Mouse (Mus musculus): ENCODE measurements at regions not wholly inside any gene's neighbourhood (a gene's known extent, or its start where the extent isn't known, plus 50 kb on each side); places are given as distances from the start of the nearest gene placed in this dataset.

DNA sequence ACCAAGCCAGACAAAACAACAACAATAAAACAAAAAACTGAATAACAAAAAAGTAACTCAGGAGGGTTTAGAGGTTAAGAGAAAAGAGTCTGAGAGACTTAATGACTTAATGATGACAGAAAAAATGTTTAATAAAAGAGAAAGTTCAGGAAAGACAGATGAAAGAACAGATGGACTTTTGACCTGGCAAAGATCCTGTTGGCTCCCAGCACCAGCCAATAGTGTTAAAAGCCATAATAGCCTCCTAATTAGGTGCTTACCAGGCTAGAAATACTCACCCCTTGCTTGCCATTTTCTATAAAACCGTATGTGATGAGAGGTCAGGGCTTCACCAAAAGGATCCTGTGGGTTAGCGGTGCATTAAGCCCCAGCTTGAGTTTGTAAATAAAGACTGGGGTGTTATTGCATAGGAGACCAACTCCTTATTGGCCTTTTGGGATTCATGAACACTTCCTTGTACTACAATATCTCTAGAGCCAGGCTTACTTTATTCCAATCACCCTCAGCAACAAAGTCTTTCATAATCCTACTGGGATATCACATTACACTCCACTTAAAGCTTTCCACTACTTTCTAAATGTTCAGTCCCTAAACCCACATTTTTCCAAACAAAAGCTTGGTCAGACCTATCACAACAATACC, 282.1 kb upstream of the Rasa1 start:
- DNase-seq: no peak

DNA sequence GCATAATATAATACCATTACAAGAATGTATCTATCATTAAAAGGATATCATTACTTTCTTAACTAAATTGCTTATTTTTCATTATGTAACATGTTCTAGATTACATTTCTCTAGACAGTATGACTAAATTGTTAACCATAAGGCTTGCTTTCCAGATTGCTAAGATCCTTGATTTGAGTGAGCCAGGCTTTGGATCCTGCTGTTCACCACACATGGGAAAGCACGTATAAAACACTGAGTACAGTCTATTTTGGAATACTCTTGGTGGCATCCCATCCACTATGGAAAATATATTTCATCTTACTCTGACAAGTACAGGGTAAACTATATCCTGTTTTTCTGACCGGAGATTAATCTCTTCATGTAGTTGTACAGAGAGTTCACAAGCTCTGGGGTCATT, 268.9 kb upstream of the Rasa1 start:
- no peak for DNase-seq

- DNase-seq: peak; percentile 75
Observed at GRCm38 (mm10) chr13:85556101-85556853, 267.3 kb upstream of the Rasa1 start.

GRCm38 (mm10) chr13:85553072-85553471, 264.1 kb upstream of the Rasa1 start:
- no peak for DNase-seq

- DNase-seq: no peak
Observed at GRCm38 (mm10) chr13:85509671-85510070, 220.7 kb upstream of the Rasa1 start.

DNA sequence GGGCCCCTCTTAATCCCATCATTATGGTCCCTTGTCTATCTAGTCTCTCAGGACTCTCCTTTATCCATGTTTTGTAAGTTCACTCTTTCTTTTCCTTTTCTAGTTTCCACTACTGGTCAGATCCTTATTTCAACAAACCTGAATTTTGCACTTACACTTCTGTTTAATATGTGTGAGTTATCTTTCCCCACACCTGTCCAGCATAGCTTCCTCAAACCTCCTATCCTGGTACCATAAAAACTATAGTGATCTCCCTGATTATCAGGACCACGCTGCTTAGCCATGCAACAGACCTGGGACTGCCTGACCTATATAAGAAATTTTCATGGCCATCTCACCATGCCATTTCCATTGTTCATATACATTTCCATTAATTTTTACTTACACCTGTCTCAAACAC, 219.6 kb upstream of the Rasa1 start:
- DNase-seq: no peak

DNA sequence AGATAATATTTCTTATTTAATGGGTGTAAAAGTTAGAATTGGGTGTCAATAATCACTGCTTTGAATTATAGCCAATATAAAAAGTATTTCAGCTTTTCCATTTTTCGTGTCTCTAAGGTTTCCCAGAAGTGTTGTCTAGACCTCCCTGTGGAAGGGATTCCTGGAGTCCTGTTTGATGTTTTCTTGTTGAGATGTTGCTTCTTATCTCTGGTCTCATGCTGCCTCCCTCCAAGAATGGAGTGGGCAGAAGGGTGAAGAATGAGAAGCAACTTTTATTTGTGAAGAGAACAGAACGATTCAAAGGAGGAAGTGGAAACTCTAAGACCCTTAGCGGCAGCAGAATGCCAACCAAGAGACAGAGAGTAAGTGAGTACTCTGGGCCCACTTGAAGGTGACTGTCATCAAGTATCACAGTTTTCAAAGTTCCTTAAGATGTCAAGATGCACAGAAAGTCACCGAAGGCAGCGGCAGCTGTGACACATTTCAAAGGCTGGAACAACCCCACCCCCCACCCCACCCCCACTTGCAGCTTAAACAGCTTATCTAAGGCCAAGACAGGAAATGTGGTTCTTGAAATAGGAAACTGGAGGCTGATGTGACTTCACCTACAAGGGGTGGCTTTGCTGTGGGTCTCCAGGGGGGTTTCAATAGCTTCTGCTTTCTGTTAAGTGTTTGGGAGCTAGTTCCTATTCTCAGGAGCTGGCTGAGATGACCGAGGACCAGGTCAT, 218.6 kb upstream of the Rasa1 start:
- peak; percentile 7 for DNase-seq

- DNase-seq: no peak
Observed at GRCm38 (mm10) chr13:85506875-85507274, 217.9 kb upstream of the Rasa1 start.

DNA sequence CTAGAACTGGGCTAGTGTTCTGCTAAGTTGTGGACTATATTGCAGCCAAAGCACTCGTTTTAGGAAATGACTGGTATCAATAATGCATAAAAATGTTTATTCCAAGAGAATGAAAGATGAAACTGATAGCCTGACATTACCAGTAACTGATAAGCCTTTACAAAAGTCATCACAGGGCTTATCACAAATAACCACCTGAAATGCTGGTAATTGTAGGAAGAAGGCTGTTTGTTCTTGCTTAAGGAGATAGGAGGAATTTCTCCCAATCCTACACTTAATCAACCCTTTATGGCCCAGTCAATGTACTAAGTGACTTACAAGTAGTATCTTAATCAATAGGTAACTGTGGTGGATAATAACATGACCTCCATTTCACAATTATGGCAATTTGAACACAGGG, 217.1 kb upstream of the Rasa1 start:
- no peak for DNase-seq

- no peak for DNase-seq
Observed at GRCm38 (mm10) chr13:85505046-85505445, 216.1 kb upstream of the Rasa1 start.

DNA sequence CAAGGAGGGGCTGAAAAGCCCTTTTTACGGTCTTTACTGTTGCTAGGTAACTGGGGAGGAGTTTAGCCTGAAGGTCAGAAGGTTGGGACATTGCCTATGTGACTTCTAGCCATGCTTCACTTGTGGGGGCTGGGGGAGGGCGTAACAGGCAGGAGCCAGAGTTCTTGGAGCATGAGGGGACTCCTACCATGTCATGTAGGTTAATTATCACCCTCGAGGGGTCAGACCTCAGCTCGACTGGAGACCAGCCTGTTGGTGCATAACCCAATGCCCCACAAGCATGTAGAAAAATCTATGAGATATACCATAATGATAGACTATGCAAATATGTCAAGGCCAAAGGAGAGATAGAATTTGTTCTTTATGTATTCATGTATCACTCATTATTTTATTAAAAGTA, 215.1 kb upstream of the Rasa1 start:
- DNase-seq: no peak

DNA sequence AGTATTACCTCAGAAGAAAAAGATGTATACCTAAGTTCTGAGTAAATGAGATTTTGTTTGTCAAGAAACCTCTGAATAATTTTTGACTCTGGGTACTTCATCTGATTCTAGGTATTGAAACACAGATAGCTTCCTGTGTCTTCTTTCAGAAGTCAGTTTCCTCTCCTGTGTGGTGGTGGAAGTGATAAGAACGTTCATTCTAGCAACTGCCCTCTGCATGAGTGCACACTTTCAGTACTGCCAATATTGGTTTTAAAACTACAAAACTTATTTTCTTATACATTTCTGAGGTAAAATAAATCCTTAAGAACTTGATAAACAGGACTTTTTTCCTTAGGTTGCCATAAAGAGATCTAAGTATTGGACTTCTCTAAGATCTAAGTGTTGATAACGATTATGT, 209.8 kb upstream of the Rasa1 start:
- no peak for DNase-seq

- no peak for DNase-seq
Observed at GRCm38 (mm10) chr13:85484790-85485189, 195.9 kb upstream of the Rasa1 start.

- no peak for DNase-seq
Observed at GRCm38 (mm10) chr13:85483348-85483747, 194.4 kb upstream of the Rasa1 start.

GRCm38 (mm10) chr13:85479405-85479804, 190.5 kb upstream of the Rasa1 start:
- no peak for DNase-seq

DNA sequence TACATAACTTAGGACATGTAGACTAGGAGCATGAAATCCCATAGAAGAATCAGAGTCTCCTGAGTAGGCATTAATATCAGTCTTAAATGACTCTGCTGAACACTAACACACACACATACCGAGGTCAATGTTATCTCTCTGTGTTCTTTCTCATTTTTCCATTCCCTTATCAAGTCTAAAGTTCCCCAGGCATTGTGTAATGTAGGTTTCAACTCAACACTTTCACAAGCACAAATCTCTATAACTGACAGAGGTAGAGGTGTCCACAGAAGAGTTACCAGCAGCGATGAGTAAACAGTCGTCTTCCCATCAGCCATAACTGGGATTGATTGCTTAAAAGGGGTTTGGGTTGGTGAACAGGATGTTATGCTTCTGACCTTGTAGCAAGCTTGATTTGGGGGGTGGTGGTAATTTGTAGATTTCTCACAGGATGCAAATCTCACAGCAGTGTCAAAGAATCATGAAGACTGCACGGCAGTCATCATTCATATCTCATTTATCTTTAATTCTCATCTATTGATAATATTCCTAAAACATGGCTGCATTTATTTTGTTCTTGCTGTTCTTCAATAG, 187.4 kb upstream of the Rasa1 start:
- no peak for DNase-seq

GRCm38 (mm10) chr13:85471340-85471739, 182.4 kb upstream of the Rasa1 start:
- DNase-seq: no peak

DNA sequence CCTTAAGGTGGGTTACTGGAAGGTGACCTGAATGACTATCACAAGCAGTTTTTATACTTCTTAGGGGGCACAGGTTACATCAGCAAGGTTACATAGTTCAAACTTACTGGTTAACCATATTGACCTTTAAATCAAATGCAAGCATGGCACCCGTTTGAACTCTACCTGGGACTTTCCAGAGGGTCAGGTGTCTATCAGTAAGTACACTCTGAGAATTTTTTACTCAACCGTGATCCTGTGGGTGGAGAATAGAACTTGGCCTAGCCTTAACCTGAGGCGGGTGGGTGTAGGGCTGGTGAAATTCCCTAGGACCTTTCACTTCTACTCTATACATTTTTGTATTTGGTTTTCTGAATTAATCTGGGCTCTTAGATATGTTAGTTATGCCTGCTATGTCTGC, 170.5 kb upstream of the Rasa1 start:
- no peak for DNase-seq

GRCm38 (mm10) chr13:85458611-85459010, 169.7 kb upstream of the Rasa1 start:
- no peak for DNase-seq

DNA sequence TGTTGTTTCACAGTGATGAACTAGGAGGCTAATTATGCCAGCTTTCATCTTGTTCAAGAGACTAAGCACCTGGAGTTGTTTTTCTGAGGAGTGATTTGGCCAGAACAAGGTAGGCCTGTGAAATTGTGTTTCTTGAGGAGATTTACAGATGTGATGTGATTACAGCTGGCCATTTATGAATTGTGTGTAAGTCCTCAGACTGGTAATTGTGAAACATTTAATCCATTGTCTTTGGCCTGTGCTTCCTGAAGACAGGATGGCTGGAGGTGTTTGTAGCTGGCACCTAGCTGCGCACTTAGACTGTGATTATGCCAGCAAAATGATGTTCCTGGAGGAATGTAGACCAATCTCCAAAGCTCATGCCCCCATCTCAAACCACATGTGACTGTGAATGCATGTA, 150.7 kb upstream of the Rasa1 start:
- DNase-seq: no peak

GRCm38 (mm10) chr13:85437875-85438274, 148.9 kb upstream of the Rasa1 start:
- no peak for DNase-seq

- DNase-seq: no peak
Observed at GRCm38 (mm10) chr13:85437009-85437408, 148.1 kb upstream of the Rasa1 start.

DNA sequence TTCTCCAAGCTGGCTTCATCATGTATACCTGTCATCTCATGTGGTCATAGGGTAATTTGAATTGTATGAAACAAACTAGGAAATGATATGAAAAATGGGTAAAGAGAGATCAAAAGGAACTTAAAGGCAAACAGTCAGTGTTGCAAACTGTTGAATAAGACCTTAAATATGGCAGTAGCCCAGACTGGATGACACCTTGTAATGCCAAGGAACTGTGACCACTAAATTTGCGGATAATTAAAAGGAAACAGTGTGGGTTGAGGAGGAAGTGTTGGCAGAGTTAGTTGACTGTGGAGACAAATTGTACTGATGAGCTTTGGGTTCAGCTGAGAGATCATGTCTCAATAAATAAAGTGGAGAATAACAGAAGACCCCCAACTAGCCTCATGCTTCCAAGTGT, 147.3 kb upstream of the Rasa1 start:
- DNase-seq: no peak

- DNase-seq: no peak
Observed at GRCm38 (mm10) chr13:85430821-85431220, 141.9 kb upstream of the Rasa1 start.

Measured in kidney, postnatal 10 days (tissue).